Mouse (Mus musculus) telencephalon, adult 2 months (tissue): ENCODE results near the gene Rorc.

ENCODE experiments used
- DNase-seq: peaks from one replicate; pipeline ENCODE4 v3.0.0-alpha.2; 2011; ENCODE audit warnings: low read depth, low spot score

Rorc gene

GRCm38 (mm10) chr3:94375861-94376260 lies 3.3 kb downstream of the Rorc start:
- no peak for DNase-seq

DNA sequence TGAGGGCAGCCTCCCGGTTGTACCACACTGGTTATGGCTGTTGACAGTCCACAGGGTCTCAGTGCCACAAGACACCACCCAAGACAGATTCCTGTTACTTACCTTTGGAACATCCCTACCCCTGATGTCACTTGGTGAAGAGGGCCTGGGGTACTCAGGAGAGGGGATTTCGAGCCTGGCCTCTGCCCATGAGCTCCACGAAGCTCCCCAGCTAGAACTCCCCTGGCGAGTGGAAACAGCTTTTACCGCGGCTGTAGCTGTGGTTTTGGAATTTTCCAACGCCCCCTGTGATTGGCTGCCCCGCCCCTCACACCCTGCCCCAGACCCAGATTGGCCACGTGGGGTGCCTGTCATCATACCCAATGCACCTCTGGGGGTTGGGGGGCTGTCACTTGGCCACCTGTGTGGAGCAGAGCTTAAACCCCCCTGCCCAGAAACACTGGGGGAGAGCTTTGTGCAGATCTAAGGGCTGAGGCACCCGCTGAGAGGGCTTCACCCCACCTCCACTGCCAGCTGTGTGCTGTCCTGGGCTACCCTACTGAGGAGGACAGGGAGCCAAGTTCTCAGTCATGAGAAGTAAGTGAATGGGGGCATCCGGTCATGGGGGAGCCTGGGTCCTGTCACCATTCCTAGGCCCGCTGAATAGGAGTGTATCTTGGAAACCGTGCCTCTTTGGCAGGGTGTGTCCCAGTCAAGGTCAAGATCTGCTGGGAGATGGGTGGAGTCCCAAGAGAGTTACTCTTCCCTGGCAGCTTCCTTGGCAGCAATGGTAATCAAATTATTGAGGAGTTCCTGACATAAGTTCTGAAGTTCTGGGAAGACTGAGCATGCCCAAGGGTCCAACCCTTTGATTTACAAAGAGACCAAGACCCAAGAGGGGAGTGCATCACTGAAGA lies 4.7 kb downstream of the Rorc start:
- DNase-seq: no peak

DNA sequence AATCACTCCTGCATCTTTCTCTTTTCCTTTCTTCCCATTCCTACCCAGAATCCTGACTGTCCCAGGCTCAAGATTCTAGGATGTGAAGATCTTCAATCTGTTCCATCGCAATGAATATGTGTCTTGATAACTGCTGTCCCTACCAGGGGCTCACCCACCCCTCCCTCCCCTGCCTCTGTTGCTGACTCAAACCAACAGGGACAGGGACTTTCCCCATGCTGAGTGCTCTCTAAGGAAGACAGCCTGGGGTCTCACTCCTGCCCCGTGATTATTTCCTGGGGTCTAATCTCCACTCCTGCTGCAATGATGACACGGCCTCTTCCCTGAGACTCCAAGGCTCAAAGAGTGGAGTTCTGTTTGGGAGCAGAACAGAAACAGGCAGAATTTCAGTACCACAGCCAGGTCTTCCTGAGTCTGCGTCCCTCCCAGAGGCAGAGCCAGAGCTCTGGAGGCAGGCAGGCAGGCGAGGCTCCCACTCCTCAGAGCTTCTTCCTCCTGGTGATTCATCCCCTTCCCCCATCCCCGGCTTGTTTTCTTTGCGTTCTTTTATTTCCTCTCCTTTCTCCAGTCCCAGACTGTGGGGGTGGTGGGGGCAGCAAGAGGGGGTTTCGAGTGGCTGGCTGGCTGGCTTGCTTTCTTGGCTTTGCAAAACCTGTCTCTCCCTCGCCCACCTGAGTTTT lies 7.4 kb downstream of the Rorc start:
- no peak for DNase-seq

DNA sequence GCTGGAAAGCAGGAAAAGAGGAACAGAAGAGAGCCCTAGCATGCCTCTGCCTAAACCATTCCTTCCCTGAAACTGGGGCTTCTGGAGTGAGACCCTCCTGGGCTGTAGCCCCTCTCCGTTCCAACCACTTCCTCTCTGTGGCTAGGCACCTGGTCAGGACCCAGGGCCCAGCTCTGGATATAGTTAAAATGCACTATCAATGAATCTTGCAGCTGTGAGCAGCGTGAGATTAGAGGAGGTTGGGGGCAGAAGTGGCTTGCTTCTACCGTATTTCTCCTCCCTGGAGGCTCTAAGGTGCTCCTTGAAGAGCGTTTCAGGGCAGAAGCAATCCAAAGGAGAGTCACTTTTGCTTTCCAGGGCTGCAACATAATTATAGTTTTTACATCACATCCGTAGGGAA lies 9.7 kb downstream of the Rorc start:
- no peak for DNase-seq

DNA sequence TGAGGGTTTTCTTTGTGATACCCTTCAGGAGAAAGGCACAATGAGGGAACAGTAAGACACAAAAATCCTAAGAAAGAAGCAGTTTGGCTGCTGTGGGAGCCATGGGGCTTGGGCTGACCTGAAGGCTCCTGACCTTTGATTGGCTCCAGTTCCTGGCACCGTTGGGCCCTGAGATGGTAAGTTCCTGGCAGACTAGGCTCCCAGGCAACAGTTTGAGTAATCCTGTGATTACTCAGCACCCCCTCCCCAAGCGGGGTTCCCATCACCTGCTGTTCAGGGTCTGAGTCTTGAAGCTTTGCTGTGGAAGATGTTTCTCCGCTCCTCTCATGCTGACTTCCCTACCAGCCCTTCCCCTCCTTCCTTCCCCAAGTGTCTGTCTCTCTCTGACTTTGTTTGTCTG lies 10.9 kb downstream of the Rorc start:
- no peak for DNase-seq

DNA sequence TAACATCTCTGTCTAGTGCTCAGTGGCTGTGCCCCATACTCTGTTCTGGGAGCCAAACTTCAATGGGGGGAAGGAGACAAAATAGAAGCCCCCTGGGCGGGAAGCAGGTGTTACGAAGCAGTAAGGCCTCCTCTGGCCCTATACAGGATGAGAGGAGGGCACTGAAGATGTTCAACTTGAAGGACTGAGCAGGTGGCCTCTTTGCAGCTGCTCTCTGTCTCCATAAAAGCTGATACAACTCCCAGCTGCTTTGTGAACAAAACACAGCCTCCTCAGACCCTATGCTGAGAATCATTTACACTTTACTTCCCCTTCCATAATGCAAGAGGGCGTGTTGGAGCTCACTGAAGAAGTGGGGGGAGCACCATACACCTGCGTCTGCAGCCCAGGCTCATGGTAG lies 14.1 kb downstream of the Rorc start:
- DNase-seq: no peak

GRCm38 (mm10) chr3:94387391-94387790 lies 14.8 kb downstream of the Rorc start:
- DNase-seq: no peak

- DNase-seq: no peak
Measured at GRCm38 (mm10) chr3:94388047-94388446, 15.5 kb downstream of the Rorc start.

GRCm38 (mm10) chr3:94389420-94389819 lies 16.8 kb downstream of the Rorc start:
- DNase-seq: no peak

DNA sequence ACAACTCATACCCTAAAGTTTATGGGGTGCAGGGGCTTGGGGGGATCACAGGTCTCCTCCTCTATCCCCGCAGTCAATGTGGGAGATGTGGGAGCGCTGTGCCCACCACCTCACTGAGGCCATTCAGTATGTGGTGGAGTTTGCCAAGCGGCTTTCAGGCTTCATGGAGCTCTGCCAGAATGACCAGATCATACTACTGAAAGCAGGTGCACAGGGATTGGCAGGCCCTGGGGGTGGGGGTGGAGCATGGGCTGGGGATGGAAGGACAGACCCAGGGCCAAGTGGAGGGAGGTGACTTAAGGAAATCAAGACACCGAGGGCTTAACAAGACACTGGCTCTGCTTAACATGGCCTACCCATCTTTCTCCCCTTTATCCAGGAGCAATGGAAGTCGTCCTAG lies 18.4 kb downstream of the Rorc start:
- DNase-seq: no peak

DNA sequence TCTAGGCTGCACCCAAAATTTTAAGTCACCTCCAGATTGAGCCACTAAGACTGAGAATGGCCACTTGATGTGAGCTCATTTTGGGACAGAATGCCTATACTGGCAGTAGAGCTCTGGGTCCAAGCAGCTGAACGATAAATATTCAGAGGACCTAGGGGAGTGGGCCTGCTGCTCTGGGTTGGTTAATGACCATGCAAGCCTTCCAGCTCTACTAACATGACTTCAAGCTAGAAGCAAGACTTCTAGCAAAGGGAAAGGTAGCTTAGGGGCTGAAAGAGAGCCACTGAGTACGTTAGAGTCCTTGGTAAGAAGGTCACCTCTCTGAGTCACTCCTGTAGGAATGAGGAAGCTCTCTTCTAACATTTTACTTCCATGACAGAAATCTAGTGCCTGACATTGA lies 19.5 kb downstream of the Rorc start:
- no peak for DNase-seq

DNA sequence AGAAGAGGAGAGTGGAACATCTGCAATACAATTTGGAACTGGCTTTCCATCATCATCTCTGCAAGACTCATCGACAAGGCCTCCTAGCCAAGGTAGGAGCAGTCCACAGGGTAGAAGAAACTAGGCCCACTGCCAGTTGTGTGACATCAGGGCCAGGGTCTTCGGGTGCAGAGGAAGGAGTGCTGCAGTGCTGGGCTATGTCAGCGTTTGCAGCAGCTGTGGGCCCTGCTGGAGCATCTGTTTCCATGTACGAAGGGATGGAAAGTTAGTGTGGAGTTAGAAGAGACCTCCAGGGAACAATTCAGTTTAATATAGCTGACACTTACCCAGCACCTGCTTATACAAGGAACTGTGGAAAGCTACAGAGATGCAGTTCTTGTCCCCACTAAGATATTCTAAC lies 20.5 kb downstream of the Rorc start:
- no peak for DNase-seq

DNA sequence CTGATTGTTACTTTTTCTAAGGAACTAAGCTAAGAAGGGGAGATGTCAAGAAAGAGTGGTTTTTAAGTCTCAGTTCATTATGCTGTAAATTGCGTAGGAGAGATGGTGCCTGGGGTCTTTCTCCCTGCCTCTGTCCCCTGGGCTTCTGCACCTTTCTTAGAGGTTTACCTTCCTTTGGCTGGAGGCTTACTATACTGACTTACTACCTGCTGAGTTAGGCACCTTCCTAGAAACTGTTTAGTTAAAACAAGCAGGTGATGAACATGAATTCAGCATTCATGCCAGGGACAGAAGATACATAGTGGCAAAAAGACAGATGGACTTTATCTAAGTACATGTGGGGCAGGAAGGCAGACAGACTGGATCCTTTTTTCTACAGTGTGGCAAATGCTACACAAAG lies 23.7 kb downstream of the Rorc start:
- DNase-seq: no peak

DNA sequence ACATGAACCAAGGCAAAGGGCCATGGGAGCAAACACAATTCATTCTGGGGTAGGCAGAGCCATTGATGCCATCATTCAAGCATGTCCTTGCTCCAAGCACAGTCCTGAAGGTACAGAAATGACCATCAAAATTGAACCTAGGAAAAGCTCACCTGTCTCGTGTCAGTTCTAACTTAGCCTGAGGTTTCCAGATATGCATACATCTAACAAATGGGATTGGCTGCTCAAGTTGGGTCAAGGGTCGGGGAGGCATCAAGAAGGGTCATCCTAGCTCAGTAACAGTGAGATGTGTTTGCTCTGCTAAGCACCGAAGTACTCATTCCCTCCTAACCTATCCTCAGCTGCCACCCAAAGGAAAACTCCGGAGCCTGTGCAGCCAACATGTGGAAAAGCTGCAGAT lies 24.3 kb downstream of the Rorc start:
- no peak for DNase-seq

GRCm38 (mm10) chr3:94398217-94398616 lies 25.6 kb downstream of the Rorc start, which contains the start of gene Lingo4:
Gene Lingo4, plus strand, starts transcription at chr3:94398517.
- no peak for DNase-seq

DNA sequence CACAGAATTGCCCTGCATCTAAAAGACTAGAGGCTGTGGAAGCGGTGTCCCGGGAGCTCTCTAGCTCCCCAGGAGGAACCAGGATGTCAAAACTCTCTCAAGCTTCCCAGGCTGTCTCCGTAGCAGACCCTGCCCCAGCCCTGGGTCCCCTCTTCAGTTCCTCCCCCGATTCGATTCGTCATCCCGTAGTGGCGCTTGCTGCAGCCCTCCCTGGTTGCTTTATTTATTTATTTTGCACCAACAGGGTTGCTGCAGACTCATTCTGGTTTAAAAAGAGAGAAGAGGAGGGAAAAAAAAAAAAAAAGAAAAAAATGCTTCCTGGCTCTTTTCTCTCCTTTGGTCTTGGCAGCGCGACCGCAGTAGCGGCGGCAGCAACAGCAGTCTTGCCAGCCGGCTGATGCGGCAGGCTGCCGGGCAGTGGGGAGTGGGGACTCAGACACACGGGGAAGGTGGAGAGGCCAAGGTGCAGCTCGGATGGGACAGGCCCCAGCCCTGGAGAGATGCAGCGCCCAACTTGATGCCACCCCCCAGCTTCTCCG lies 26.4 kb downstream of the Rorc start:
- no peak for DNase-seq

DNA sequence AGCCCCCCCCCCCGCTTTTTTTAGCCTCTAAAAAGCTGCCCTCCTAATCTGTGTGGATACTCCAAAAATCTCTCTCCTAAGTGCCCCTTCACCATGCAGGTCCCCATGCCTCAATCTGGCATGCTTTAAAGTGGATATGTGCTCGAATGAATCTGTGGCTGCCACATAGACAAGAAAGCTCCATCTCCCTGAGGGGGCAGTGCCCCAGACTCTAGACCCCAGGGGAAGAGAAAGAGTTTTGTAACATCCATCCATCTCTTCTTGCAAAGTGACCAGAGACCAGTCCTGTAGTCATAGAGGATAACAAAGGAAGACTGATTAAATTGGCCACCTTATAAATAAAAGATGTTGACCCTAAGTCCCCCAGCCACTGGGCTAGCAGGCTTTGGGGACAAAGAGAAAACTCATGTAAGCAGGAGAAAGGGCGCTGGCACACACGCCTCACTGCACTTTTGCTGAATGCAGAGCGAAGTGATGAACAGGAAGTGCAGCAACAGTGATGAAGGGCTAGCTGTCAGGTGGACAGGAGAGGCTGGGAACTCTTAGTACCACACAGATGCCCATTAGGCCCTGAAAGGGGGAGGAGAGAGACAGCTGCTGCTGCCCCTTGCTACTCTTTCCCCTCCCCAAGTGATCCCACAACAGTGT lies 27.2 kb downstream of the Rorc start:
- DNase-seq: no peak

DNA sequence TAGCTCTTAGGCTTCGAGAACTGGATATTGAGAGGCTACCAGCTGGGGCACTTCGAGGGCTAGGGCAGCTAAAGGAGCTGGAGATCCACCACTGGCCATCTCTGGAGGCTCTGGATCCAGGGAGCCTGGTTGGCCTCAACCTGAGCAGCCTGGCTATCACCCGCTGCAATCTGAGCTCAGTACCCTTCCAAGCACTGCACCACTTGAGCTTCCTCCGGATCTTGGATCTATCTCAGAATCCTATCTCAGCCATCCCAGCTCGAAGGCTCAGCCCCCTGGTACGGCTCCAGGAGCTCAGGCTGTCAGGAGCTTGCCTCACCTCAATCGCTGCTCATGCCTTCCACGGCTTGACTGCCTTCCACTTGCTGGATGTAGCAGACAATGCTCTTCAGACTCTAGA lies 29.9 kb downstream of the Rorc start:
- DNase-seq: no peak

DNA sequence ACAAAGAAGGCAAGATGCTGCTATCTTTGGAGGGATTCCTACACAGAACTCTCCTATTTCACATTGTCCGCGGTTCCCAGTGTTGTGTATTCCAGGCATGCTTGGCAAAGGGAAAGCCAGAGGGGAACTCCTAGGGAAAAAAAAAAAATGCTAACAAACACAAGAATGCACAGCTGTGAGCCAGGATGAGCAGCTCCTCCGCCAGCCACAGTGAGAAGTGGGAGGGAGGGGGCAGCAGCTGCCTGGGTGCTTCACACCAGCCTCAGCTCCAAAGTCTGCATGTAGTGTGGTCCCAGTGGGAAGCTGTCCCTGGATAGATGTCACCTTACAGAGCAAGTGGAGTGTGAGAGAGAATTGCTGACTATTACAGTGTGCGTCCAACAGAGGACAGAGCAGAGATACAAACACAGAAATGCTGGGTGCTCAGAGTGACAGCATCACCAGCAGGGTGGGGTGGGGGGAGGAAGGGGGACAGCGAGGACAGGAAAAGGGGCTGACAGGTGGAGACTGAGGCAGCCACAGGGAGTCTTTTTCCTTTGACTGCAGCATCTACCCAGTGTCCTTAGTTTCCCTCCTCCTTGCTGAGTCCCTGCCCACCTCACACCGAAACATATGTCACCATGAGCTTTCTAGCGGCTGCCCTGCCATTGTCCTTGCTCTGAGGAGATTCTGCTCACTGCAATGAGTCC lies 31.9 kb downstream of the Rorc start:
- DNase-seq: peak; percentile 52

- DNase-seq: no peak
Measured at GRCm38 (mm10) chr3:94405561-94405960, 33.0 kb downstream of the Rorc start.

- no peak for DNase-seq
Measured at GRCm38 (mm10) chr3:94412530-94412929, 39.9 kb downstream of the Rorc start.
